Mouse (Mus musculus) spleen, postnatal 14 days (tissue): ENCODE measurements around the gene Padi2.
A peak's percentile ranks its signal among the peaks of the same experiment; 100 is the strongest.

Experiments used
- DNase-seq, 2 experiments: peaks; one replicate each; pipeline ENCODE4 v3.0.0; 2021 to 2022; ENCODE audit warnings: low spot score in 2 of 2

Gene Padi2

GRCm38 (mm10) chr4:140906076-140906826 lies at the start of gene Padi2:
Gene Padi2 (plus strand): TSS chr4:140906344.
- DNase-seq = peak; percentile 62 to 72

- DNase-seq = no peak
These were observed 49.1 kb upstream of the Padi2 start for GRCm38 (mm10) chr4:140857041-140857440.

GRCm38 (mm10) chr4:140857813-140858212 lies 48.3 kb upstream of the Padi2 start:
- no peak for DNase-seq

GRCm38 (mm10) chr4:140859291-140859690 lies 46.9 kb upstream of the Padi2 start:
- peak in 1 of 2 experiments; percentile 20 for DNase-seq

GRCm38 (mm10) chr4:140860125-140860766 lies 45.9 kb upstream of the Padi2 start:
- DNase-seq = peak in 1 of 2 experiments; percentile 19

GRCm38 (mm10) chr4:140860767-140861147 lies 45.4 kb upstream of the Padi2 start:
- no peak for DNase-seq

GRCm38 (mm10) chr4:140862036-140862650 lies 44.0 kb upstream of the Padi2 start:
- DNase-seq = no peak

GRCm38 (mm10) chr4:140868484-140869190 lies 37.5 kb upstream of the Padi2 start:
- DNase-seq = no peak

- no peak for DNase-seq
These were observed 36.2 kb upstream of the Padi2 start for GRCm38 (mm10) chr4:140869945-140870344.

GRCm38 (mm10) chr4:140870876-140871275 lies 35.3 kb upstream of the Padi2 start:
- peak in 1 of 2 experiments; percentile 1 for DNase-seq

- DNase-seq = peak in 1 of 2 experiments; percentile 3
These were observed 34.8 kb upstream of the Padi2 start for GRCm38 (mm10) chr4:140871376-140871775.

GRCm38 (mm10) chr4:140871851-140872685 lies 34.1 kb upstream of the Padi2 start:
- DNase-seq = peak in 1 of 2 experiments; percentile 5

GRCm38 (mm10) chr4:140872686-140872992 lies 33.5 kb upstream of the Padi2 start:
- no peak for DNase-seq

- DNase-seq = peak in 1 of 2 experiments; percentile 4
These were observed 33.1 kb upstream of the Padi2 start for GRCm38 (mm10) chr4:140873011-140873410.

GRCm38 (mm10) chr4:140876161-140876560 lies 30.0 kb upstream of the Padi2 start:
- DNase-seq = no peak

GRCm38 (mm10) chr4:140876681-140877080 lies 29.5 kb upstream of the Padi2 start:
- no peak for DNase-seq

GRCm38 (mm10) chr4:140877441-140877840 lies 28.7 kb upstream of the Padi2 start:
- no peak for DNase-seq

GRCm38 (mm10) chr4:140878655-140879054 lies 27.5 kb upstream of the Padi2 start:
- peak in 1 of 2 experiments; percentile 6 for DNase-seq

- peak in 1 of 2 experiments; percentile 0 for DNase-seq
These were observed 27.0 kb upstream of the Padi2 start for GRCm38 (mm10) chr4:140879116-140879515.

- DNase-seq = peak in 1 of 2 experiments; percentile 5
These were observed 26.4 kb upstream of the Padi2 start for GRCm38 (mm10) chr4:140879739-140880138.

GRCm38 (mm10) chr4:140880207-140880606 lies 25.9 kb upstream of the Padi2 start:
- DNase-seq = peak in 1 of 2 experiments; percentile 0
